Mouse (Mus musculus): ENCODE data around the gene Rps10. TPM values are rescaled to one million over a fixed set of nuclear protein-coding genes. Genes with fewer than 3 reads are reported as not detected.
"Not testable (repeated sequence)": the region's sequence is repeated elsewhere in the genome, so short reads cannot be mapped to it uniquely, and the experiment has no call there.

Rps10 gene
- polyA plus RNA-seq, 1 experiment = 1,098 TPM

DNA sequence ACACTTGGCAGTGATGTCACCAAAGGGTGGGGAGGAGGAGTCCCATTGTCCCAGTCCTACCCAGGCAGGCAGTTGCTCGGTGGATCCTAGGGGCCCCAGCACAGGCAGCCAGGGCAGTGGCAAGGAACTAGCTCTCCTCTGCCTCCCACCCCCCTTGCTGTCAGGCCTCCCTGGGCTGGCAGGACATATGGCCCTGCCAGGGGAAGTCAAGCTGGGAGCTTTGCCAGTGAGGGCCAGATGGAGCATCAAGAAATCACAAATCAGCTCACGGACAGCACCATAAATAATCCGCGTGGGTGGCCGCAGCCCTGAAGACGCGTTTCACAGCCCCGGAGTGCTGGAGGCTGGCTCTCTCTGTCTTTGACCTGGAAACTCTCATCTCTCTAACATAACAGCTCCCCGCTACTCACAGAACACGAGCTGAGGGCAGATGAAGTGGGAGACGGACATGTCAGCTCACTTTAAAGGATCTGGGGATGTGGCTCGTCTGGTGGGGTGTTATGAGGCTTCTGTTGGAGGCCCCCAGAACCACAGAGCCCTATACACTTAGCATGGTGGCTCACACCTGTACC, 6.1 kb upstream of the Rps10 start:
- peak; percentile 93 for DNase-seq (ENCODE audit: low read depth)
- no peak for TF ChIP-seq CTCF (IDR thresholded peaks at IDR 0.05; ENCODE audit: borderline replicate concordance, extremely low read depth, insufficient read depth, insufficient read length)
- no peak for TF ChIP-seq POLR2A (IDR thresholded peaks at IDR 0.05; ENCODE audit: borderline replicate concordance, extremely low read depth, insufficient read depth, insufficient read length, poor library complexity, severe bottlenecking)

DNA sequence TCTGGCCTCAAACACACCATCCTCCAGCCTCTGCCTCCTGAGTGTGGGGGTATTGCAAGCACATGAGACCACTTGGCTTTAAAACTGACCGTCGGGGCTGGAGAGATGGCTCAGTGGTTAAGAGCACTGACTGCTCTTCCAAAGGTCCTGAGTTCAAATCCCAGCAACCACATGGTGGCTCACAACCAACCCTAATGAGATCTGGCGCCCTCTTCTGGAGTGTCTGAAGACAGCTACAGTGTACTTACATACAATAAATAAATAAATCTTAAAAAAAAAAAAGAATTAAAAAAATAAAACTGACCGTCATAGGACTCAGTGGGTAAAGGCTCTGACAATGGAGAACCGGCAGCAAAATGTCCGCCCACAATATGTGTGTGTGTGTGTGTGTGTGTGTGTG, 3.4 kb upstream of the Rps10 start:
- not testable (repeated sequence) for DNase-seq (ENCODE audit: low read depth)

- peak; percentile 35 for DNase-seq (ENCODE audit: low read depth)
Observed at GRCm38 (mm10) chr17:27638921-27639332, 2.5 kb upstream of the Rps10 start.

GRCm38 (mm10) chr17:27637333-27637732, 864 bp upstream of the Rps10 start:
- no peak for DNase-seq (ENCODE audit: low read depth)

More at GRCm38 (mm10) chr17:27638921-27639332, 2.5 kb upstream of the Rps10 start:
- TF ChIP-seq POLR2A (IDR thresholded peaks at IDR 0.05; ENCODE audit: borderline replicate concordance, extremely low read depth, insufficient read depth, insufficient read length, poor library complexity, severe bottlenecking) (no peak), CTCF (IDR thresholded peaks at IDR 0.05; ENCODE audit: borderline replicate concordance, extremely low read depth, insufficient read depth, insufficient read length) (peak; percentile 31; the same call in 1 of the 2 replicates)

GRCm38 (mm10) chr17:27635575-27635903, 930 bp downstream of the Rps10 start:
- DNase-seq (ENCODE audit: low read depth) = not testable (repeated sequence)

More at GRCm38 (mm10) chr17:27637333-27637732, 864 bp upstream of the Rps10 start:
- no peak for TF ChIP-seq POLR2A (IDR thresholded peaks at IDR 0.05; ENCODE audit: borderline replicate concordance, extremely low read depth, insufficient read depth, insufficient read length, poor library complexity, severe bottlenecking)
- no peak for TF ChIP-seq CTCF (IDR thresholded peaks at IDR 0.05; ENCODE audit: borderline replicate concordance, extremely low read depth, insufficient read depth, insufficient read length)

DNA sequence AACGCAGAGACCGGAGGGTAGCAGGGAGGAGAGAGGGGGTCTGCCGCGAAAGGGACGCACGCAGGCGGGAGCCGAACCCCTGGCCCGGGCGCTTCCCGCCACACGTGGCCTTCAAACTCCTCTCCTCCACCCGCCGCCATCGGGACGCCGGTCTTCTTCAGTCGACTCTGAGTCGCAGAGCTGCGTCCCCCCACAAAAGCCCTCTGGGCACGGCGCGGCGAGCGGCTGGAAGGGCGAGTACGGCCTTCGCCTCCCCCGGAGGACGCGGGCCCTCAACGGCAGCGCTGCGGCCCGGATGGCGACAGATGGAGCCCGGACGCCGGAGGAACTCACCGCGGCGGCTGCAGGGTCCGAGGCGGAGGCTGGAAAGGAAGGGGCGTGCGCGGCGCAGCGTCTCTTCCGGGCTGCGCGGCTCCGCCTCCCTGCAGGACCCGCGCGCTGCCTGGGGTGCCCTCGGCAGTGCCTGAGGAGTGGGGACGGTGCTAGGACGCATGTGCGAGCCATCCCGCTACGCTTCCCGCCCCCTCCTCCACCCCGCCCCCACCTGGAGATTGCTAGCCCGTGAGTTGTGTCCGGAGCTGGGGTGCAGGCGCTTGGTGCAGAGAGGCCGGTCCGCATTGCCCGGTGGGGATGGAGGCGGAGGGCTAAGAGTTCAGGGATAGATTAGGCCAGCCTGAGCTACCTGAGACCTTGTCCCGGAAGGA, 1.4 kb downstream of the Rps10 start, which contains the start of gene RPS10-NUDT3:
TSS of gene RPS10-NUDT3 (minus strand) at position 352 of the 704 bp plus-strand sequence.
- DNase-seq (ENCODE audit: low read depth) = peak; percentile 98
- TF ChIP-seq CTCF (IDR thresholded peaks at IDR 0.05; ENCODE audit: borderline replicate concordance, extremely low read depth, insufficient read depth, insufficient read length) (no peak), POLR2A (IDR thresholded peaks at IDR 0.05; ENCODE audit: borderline replicate concordance, extremely low read depth, insufficient read depth, insufficient read length, poor library complexity, severe bottlenecking) (peak; percentile 91; the same call in 1 of the 2 replicates)

DNA sequence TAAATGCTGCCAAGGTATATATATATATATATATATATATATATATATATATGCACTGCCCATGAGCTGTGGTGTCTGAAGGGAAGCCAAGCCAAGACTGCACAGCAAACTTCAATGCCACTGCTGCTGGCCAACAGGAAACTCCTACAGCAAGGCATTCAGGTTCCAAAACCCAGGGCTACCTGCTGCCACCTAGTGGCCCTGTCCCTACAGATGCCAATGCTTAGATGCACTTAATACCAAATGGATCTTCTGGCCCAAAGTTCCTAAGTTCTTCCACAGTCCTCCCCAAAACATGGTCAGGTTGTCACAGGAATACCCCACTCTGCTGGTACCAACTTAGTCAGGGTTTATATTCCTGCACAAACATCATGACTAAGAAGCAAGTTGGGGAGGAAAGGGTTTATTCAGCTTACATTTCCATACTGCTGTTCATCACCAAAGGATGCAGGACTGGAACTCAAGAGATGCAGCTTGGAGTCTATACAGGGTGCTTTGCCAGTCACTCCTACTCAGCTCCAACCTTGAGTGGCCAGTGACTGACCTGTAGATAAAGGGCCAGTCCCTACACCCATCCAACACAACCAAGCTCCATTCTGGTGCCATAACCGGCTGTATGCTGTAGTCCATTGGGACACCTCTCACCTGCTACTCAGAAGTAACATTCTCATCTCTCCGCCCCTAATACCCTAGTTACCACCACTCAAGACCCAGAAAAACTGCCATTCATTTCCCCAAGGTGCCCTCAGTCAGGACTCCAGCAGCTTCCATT, 7.0 kb downstream of the Rps10 start:
- DNase-seq (ENCODE audit: low read depth) = peak; percentile 89
- TF ChIP-seq POLR2A (IDR thresholded peaks at IDR 0.05; ENCODE audit: borderline replicate concordance, extremely low read depth, insufficient read depth, insufficient read length, poor library complexity, severe bottlenecking) (no peak), CTCF (IDR thresholded peaks at IDR 0.05; ENCODE audit: borderline replicate concordance, extremely low read depth, insufficient read depth, insufficient read length) (peak; percentile 88)

DNA sequence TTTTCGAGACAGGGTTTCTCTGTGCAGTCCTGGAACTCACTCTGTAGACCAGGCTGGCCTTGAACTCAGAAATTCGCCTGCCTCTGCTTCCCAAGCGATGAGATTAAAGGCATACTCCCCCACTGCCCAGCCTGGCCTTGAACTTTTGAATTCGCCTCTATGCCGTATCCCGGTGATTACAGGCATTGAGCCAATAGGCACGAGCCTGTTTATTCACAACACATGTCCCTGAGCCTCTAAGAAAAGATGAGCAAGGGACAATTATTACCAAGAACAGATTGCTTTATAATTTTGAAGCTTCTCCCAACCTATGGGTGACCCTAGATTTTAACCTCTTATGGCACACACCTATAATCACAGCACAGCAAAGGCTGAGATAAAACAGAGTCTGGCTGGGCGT, 8.1 kb downstream of the Rps10 start:
- no peak for DNase-seq (ENCODE audit: low read depth)

DNA sequence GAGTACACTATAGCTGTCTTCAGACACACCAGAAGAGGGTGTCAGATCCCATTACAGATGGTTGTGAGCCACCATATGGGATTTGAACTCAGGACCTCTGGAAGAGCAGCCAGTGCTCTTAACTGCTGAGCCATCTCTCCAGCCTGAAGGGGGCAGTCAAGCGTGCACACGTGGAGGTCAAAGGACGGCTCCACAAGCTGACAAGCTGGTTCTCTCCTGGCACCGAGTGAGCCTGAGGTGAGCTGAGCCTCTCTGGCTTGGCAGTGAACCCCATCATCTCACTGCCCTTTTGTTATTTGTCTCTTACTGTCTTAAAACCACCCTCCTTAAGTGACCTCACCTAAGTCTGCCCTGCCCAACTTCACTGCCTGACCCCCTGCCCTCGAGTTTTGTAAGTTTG, 9.0 kb downstream of the Rps10 start:
- DNase-seq (ENCODE audit: low read depth) = no peak
- TF ChIP-seq POLR2A (IDR thresholded peaks at IDR 0.05; ENCODE audit: borderline replicate concordance, extremely low read depth, insufficient read depth, insufficient read length, poor library complexity, severe bottlenecking) (no peak), CTCF (IDR thresholded peaks at IDR 0.05; ENCODE audit: borderline replicate concordance, extremely low read depth, insufficient read depth, insufficient read length) (no peak)

More for the DNA sequence above, 8.1 kb downstream of the Rps10 start:
- no peak for TF ChIP-seq POLR2A (IDR thresholded peaks at IDR 0.05; ENCODE audit: borderline replicate concordance, extremely low read depth, insufficient read depth, insufficient read length, poor library complexity, severe bottlenecking)
- TF ChIP-seq CTCF (IDR thresholded peaks at IDR 0.05; ENCODE audit: borderline replicate concordance, extremely low read depth, insufficient read depth, insufficient read length) = no peak

GRCm38 (mm10) chr17:27626681-27627080, 9.8 kb downstream of the Rps10 start:
- peak; percentile 93 for DNase-seq (ENCODE audit: low read depth)
- TF ChIP-seq POLR2A (IDR thresholded peaks at IDR 0.05; ENCODE audit: borderline replicate concordance, extremely low read depth, insufficient read depth, insufficient read length, poor library complexity, severe bottlenecking) (no peak), CTCF (IDR thresholded peaks at IDR 0.05; ENCODE audit: borderline replicate concordance, extremely low read depth, insufficient read depth, insufficient read length) (no peak)

- TF ChIP-seq CTCF (IDR thresholded peaks at IDR 0.05; ENCODE audit: borderline replicate concordance, extremely low read depth, insufficient read depth, insufficient read length) = no peak
- no peak for TF ChIP-seq POLR2A (IDR thresholded peaks at IDR 0.05; ENCODE audit: borderline replicate concordance, extremely low read depth, insufficient read depth, insufficient read length, poor library complexity, severe bottlenecking)
- DNase-seq (ENCODE audit: low read depth) = no peak
Observed at GRCm38 (mm10) chr17:27625455-27626251, 10.8 kb downstream of the Rps10 start.
